Mouse (Mus musculus) limb, embryonic 11.5 days (tissue): ENCODE results near the gene H1foo. TPM values are rescaled to one million over a fixed set of nuclear protein-coding genes. Genes with fewer than 3 reads are reported as not detected.

Source experiments
- ATAC-seq: fragments of 200-750 bp; cut with Nextera tagmentation; 2 replicates; pipeline ENCODE4 v1.8.0; 2017; ENCODE audit warnings: low read depth; ENCODE audit not compliant: insufficient number of reproducible peaks, low FRiP score, low TSS enrichment
- DNase-seq: peaks from one replicate; pipeline ENCODE4 v3.0.0-alpha.2; 2015; ENCODE audit warnings: low spot score
- H3K27ac ChIP-seq: fragments of 300-500 bp; sonication (generic); replicated peaks from 2 replicates; pipeline ENCODE4 v1.5.1; 2014; ENCODE audit warnings: low read depth, mild to moderate bottlenecking, low read length
- H3K27me3 ChIP-seq: fragments of 300-500 bp; sonication (generic); 2 replicates; pipeline ENCODE4 v1.6.1; 2014; ENCODE audit warnings: mild to moderate bottlenecking, low read length, mixed read lengths; ENCODE audit not compliant: control insufficient read depth, insufficient read depth
- H3K36me3 ChIP-seq: fragments of 300-500 bp; sonication (generic); 2 replicates; pipeline ENCODE4 v1.6.1; 2014; ENCODE audit warnings: mild to moderate bottlenecking, low read length, moderate library complexity, mixed read lengths; ENCODE audit not compliant: control insufficient read depth, insufficient read depth
- H3K4me1 ChIP-seq: fragments of 300-500 bp; sonication (generic); 2 replicates; pipeline ENCODE4 v1.6.1; 2014; ENCODE audit warnings: low read length, mixed read lengths; ENCODE audit not compliant: control insufficient read depth, insufficient read depth
- H3K4me2 ChIP-seq: fragments of 300-500 bp; sonication (generic); 2 replicates; pipeline ENCODE4 v1.6.1; 2014; ENCODE audit warnings: low read depth, mild to moderate bottlenecking, moderate library complexity; ENCODE audit not compliant: severe bottlenecking
- H3K4me3 ChIP-seq: fragments of 300-500 bp; sonication (generic); 2 replicates; pipeline ENCODE4 v1.5.1; 2014; ENCODE audit warnings: low read depth, low read length
- H3K9ac ChIP-seq: fragments of 300-500 bp; sonication (generic); 2 replicates; pipeline ENCODE4 v1.6.1; 2014; ENCODE audit warnings: mild to moderate bottlenecking, low read length
- H3K9me3 ChIP-seq: fragments of 300-500 bp; sonication (generic); 2 replicates; pipeline ENCODE4 v1.6.1; 2016; ENCODE audit warnings: low read length; ENCODE audit not compliant: control insufficient read depth
- WGBS: fragments of 180-500 bp; shearing (Covaris S2); extraction: QIAGEN DNeasy Blood & Tissue Kit; methylation state at CpG from one replicate; pipeline ENCODE4 v1.1.7; 2014; 5-methylcytosine and 5-hydroxymethylcytosine counted together
- polyA plus RNA-seq: library from polyadenylated mRNA; unstranded; fragments of >200 nt; fragmentation: Nextera tagmentation; extraction: Ambion mirVana; gene quantifications from 2 replicates; pipeline ENCODE4 v1.2.1, GENCODE M21; 2014

Gene H1foo
- polyA plus RNA-seq, 1 experiment from 2014 or later: not detected

GRCm38 (mm10) chr6:115906871-115907270 is 37.9 kb upstream of the H1foo start:
- WGBS: 81% methylated on average over 2 of the region's 2 CpGs
- no peaks in the 10 kb centered on the region for H3K4me1 ChIP-seq

GRCm38 (mm10) chr6:115908421-115908982 is 36.2 kb upstream of the H1foo start:
- H3K9me3 ChIP-seq: no peaks in the 10 kb centered on the region
- no peak overlapping the region for H3K27ac ChIP-seq
- H3K36me3 ChIP-seq: peaks cover 3% of the 10 kb centered on the region; the same call in 1 of the 2 replicates
- H3K27me3 ChIP-seq: no peaks in the 10 kb centered on the region
- no peak overlapping the region for H3K4me2 ChIP-seq
- no peak for DNase-seq
- ATAC-seq: no peak
- 47% methylated on average over 6 of the region's 6 CpGs for WGBS
- H3K9ac ChIP-seq: no peak overlapping the region
- no peak overlapping the region for H3K4me3 ChIP-seq
- H3K4me1 ChIP-seq: no peaks in the 10 kb centered on the region

More at GRCm38 (mm10) chr6:115906871-115907270, 37.9 kb upstream of the H1foo start:
- Histone ChIP-seq H3K4me3 (no peak overlapping the region), H3K9ac (no peak overlapping the region), H3K27ac (no peak overlapping the region), H3K27me3 (no peaks in the 10 kb centered on the region), H3K9me3 (no peaks in the 10 kb centered on the region), H3K4me2 (no peak overlapping the region), H3K36me3 (peaks cover 3% of the 10 kb centered on the region; the same call in 1 of the 2 replicates)
- ATAC-seq (no peak), DNase-seq (no peak)

GRCm38 (mm10) chr6:115909052-115909451 is 35.7 kb upstream of the H1foo start:
- H3K36me3 ChIP-seq: peaks cover 3% of the 10 kb centered on the region; the same call in 1 of the 2 replicates
- no peak overlapping the region for H3K4me3 ChIP-seq
- no peaks in the 10 kb centered on the region for H3K9me3 ChIP-seq
- H3K4me1 ChIP-seq: no peaks in the 10 kb centered on the region
- no peaks in the 10 kb centered on the region for H3K27me3 ChIP-seq
- no peak overlapping the region for H3K4me2 ChIP-seq
- H3K27ac ChIP-seq: no peak overlapping the region
- H3K9ac ChIP-seq: no peak overlapping the region
- DNase-seq (no peak), ATAC-seq (no peak)
- 70% methylated on average over 3 of the region's 3 CpGs for WGBS

GRCm38 (mm10) chr6:115909940-115910339 is 34.8 kb upstream of the H1foo start:
- DNase-seq (no peak), ATAC-seq (no peak)
- Histone ChIP-seq H3K9me3 (no peaks in the 10 kb centered on the region), H3K27ac (no peak overlapping the region), H3K9ac (no peak overlapping the region), H3K36me3 (peaks cover 3% of the 10 kb centered on the region; the same call in 1 of the 2 replicates), H3K4me3 (no peak overlapping the region), H3K4me2 (no peak overlapping the region), H3K4me1 (no peaks in the 10 kb centered on the region), H3K27me3 (no peaks in the 10 kb centered on the region)
- 68% methylated on average over 8 of the region's 8 CpGs for WGBS

- Histone ChIP-seq H3K27me3 (no peaks in the 10 kb centered on the region), H3K27ac (no peak overlapping the region), H3K9ac (no peak overlapping the region), H3K36me3 (peaks cover 3% of the 10 kb centered on the region; the same call in 1 of the 2 replicates), H3K4me1 (no peaks in the 10 kb centered on the region), H3K9me3 (no peaks in the 10 kb centered on the region), H3K4me3 (no peak overlapping the region), H3K4me2 (no peak overlapping the region)
- DNase-seq: no peak
- 77% methylated on average over 6 of the region's 6 CpGs for WGBS
- ATAC-seq: no peak
Measured at GRCm38 (mm10) chr6:115911763-115912162, 33.0 kb upstream of the H1foo start.

- Histone ChIP-seq H3K4me3 (no peak overlapping the region), H3K9me3 (no peaks in the 10 kb centered on the region), H3K27ac (no peak overlapping the region), H3K9ac (no peak overlapping the region), H3K4me2 (no peak overlapping the region), H3K27me3 (no peaks in the 10 kb centered on the region), H3K36me3 (0 out of 2 replicates have a peak, but pooled peaks cover 2% of the 10 kb centered on the region), H3K4me1 (no peaks in the 10 kb centered on the region)
- ATAC-seq (no peak), DNase-seq (no peak)
- 92% methylated on average over 10 of the region's 10 CpGs for WGBS
Measured at GRCm38 (mm10) chr6:115913482-115913881, 31.3 kb upstream of the H1foo start.

GRCm38 (mm10) chr6:115914511-115915202 is 30.1 kb upstream of the H1foo start:
- H3K27me3 ChIP-seq: no peaks in the 10 kb centered on the region
- H3K9ac ChIP-seq: no peak overlapping the region
- no peak overlapping the region for H3K27ac ChIP-seq
- no peak overlapping the region for H3K4me2 ChIP-seq
- WGBS: 88% methylated on average over 15 of the region's 15 CpGs
- H3K9me3 ChIP-seq: no peaks in the 10 kb centered on the region
- no peak for DNase-seq
- 0 out of 2 replicates have a peak, but pooled peaks cover 2% of the 10 kb centered on the region for H3K36me3 ChIP-seq
- H3K4me3 ChIP-seq: no peak overlapping the region
- no peak for ATAC-seq
- H3K4me1 ChIP-seq: no peaks in the 10 kb centered on the region

GRCm38 (mm10) chr6:115915601-115916445 is 28.9 kb upstream of the H1foo start:
- no peak overlapping the region for H3K9ac ChIP-seq
- ATAC-seq: no peak
- 57% methylated on average over 17 of the region's 17 CpGs for WGBS
- no peak overlapping the region for H3K4me2 ChIP-seq
- H3K36me3 ChIP-seq: 0 out of 2 replicates have a peak, but pooled peaks cover 2% of the 10 kb centered on the region
- H3K4me1 ChIP-seq: no peaks in the 10 kb centered on the region
- H3K9me3 ChIP-seq: no peaks in the 10 kb centered on the region
- DNase-seq: no peak
- no peak overlapping the region for H3K27ac ChIP-seq
- H3K27me3 ChIP-seq: no peaks in the 10 kb centered on the region
- H3K4me3 ChIP-seq: no peak overlapping the region
